Mouse (Mus musculus) heart, embryonic 11.5 days (tissue): Measurements from ENCODE around the gene Atp6v1g1. TPM values are rescaled to one million over a fixed set of nuclear protein-coding genes. Genes with fewer than 3 reads are reported as not detected.

Experiments used
- ATAC-seq: fragments of 200-750 bp; cut with Nextera tagmentation; replicated peaks from 2 replicates; pipeline ENCODE4 v1.8.0; 2017; ENCODE audit warnings: moderate library complexity; ENCODE audit not compliant: insufficient number of reproducible peaks, low FRiP score, low TSS enrichment
- H3K27ac ChIP-seq: fragments of 300-500 bp; sonication (generic); 2 replicates; pipeline ENCODE4 v1.5.1; 2014; ENCODE audit warnings: mild to moderate bottlenecking, low read depth, low read length
- H3K27me3 ChIP-seq: fragments of 300-500 bp; sonication (generic); 2 replicates; pipeline ENCODE4 v1.6.1; 2014; ENCODE audit warnings: mild to moderate bottlenecking, low read length, mixed read lengths; ENCODE audit not compliant: control insufficient read depth, insufficient read depth
- H3K36me3 ChIP-seq: fragments of 300-500 bp; sonication (generic); 2 replicates; pipeline ENCODE4 v1.6.1; 2014; ENCODE audit warnings: mild to moderate bottlenecking, low read length, moderate library complexity, mixed read lengths; ENCODE audit not compliant: control insufficient read depth, insufficient read depth
- H3K4me1 ChIP-seq: fragments of 300-500 bp; sonication (generic); 2 replicates; pipeline ENCODE4 v1.6.1; 2014; ENCODE audit warnings: low read length; ENCODE audit not compliant: control insufficient read depth, insufficient read depth
- H3K4me2 ChIP-seq: fragments of 300-500 bp; sonication (generic); 2 replicates; pipeline ENCODE4 v1.6.1; 2014; ENCODE audit warnings: mild to moderate bottlenecking, moderate library complexity
- H3K4me3 ChIP-seq: fragments of 300-500 bp; sonication (generic); 2 replicates; pipeline ENCODE4 v1.5.1; 2014; ENCODE audit warnings: low read depth, low read length
- H3K9ac ChIP-seq: fragments of 300-500 bp; sonication (generic); 2 replicates; pipeline ENCODE4 v1.6.1; 2014; ENCODE audit warnings: mild to moderate bottlenecking, low read depth, low read length, moderate library complexity
- H3K9me3 ChIP-seq: fragments of 300-500 bp; sonication (generic); replicated peaks from 2 replicates; pipeline ENCODE4 v1.6.1; 2016; ENCODE audit warnings: low read length; ENCODE audit not compliant: control insufficient read depth
- WGBS: fragments of 180-500 bp; shearing (Covaris S2); extraction: QIAGEN DNeasy Blood & Tissue Kit; methylation state at CpG from one replicate; pipeline ENCODE4 v1.1.7; 2014; ENCODE audit not compliant: insufficient replicate concordance; 5-methylcytosine and 5-hydroxymethylcytosine counted together
- polyA plus RNA-seq: library from polyadenylated mRNA; unstranded; fragments of >200 nt; fragmentation: Nextera tagmentation; extraction: Ambion mirVana; gene quantifications from 2 replicates; pipeline ENCODE4 v1.2.1, GENCODE M21; 2014

Gene Atp6v1g1
- polyA plus RNA-seq, 1 experiment from 2014 or later, result 213 TPM

DNA sequence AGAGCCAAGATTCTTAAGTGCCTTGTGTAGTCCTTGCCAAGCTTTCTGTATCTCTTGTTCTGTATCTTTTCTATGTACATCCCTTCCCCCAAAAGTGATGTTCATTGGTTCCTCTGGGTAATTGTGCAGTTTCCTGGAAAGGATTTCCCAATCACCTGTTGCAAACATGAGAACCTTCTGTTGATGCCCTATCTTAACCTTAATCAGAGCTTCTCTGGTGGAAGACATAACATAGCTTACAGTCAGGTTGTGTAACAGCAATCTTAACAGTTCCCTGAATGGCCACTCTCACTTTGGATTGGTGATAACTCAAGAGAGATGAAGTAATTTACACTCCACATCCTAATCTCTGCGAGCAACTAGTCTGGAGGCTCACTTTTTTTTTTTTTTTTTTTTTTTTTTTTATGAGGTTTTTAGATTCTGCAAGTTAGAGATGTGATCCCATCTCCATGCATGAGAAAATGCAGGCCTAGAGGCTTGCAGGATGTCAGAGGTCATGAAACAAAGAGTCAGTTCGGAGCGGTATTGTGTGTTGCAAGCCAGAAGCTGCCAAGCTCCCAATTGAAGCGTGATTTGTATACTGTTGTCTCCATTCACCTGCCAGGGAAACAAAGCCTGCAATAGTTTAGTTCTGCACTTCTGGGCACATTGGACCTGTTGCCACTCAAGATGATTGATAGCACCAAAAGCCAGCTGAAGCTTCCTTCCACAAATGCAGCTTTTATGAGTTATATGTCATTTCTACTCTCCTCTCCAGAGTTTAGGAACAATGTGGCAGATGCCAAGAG lies 9.4 kb downstream of the Atp6v1g1 start:
- no peak overlapping the region for H3K27ac ChIP-seq
- WGBS, result 83% methylated on average over 4 of the region's 4 CpGs
- no peak overlapping the region for H3K4me3 ChIP-seq
- no peak for ATAC-seq
- no peak overlapping the region for H3K4me2 ChIP-seq
- no peaks in the 10 kb centered on the region for H3K27me3 ChIP-seq
- no peak overlapping the region for H3K9ac ChIP-seq
- no peaks in the 10 kb centered on the region for H3K9me3 ChIP-seq
- H3K4me1 ChIP-seq, result peaks cover 20% of the 10 kb centered on the region
- peaks cover 31% of the 10 kb centered on the region for H3K36me3 ChIP-seq

DNA sequence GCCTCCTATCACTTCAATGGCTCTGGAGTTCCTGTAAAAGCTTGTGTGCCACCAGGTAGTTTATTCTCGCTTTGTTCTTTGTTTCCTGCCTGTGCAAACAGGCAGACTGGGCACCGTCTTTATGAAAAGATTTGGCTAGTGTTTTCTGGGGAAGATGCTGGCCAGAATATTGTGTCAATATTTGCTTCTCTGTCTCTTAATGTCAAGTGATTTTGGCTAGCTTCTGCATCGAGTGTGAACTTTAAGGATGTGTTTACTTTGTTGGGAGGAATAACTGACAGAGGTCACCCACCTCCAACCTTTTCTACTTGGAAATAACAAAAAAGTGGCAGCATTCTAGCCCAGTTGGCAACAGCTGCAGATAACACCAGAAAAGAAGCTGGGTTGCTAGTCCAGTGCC lies 10.0 kb downstream of the Atp6v1g1 start:
- peaks cover 26% of the 10 kb centered on the region for H3K36me3 ChIP-seq
- WGBS, result 71% methylated on average over 3 of the region's 3 CpGs
- no peak overlapping the region for H3K9ac ChIP-seq
- no peaks in the 10 kb centered on the region for H3K9me3 ChIP-seq
- H3K4me1 ChIP-seq, result peaks cover 25% of the 10 kb centered on the region
- no peak overlapping the region for H3K4me3 ChIP-seq
- ATAC-seq, result no peak
- H3K27ac ChIP-seq, result no peak overlapping the region
- no peak overlapping the region for H3K4me2 ChIP-seq
- H3K27me3 ChIP-seq, result no peaks in the 10 kb centered on the region

DNA sequence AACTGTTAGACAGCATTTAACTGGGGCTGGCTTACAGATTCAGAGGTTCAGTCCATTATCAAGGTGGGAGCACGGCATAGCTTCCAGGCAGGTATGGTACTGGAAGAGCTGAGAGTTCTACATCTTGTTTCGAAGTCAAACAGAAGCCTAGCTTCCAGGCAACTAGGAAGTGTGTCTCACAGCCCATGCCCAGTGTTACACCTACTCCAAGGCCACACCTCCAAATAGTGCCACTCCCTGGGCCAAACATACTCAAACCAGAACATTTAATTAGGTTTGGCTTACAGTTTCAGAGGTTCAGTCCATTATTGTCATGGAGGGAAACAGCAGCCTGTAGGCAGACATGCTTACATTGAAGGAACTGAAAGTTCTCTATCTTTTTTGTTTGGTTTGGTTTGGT lies 10.5 kb downstream of the Atp6v1g1 start:
- no peaks in the 10 kb centered on the region for H3K27me3 ChIP-seq
- peaks cover 29% of the 10 kb centered on the region for H3K4me1 ChIP-seq
- no peak overlapping the region for H3K9ac ChIP-seq
- H3K4me2 ChIP-seq, result no peak overlapping the region
- no peak overlapping the region for H3K4me3 ChIP-seq
- no peaks in the 10 kb centered on the region for H3K9me3 ChIP-seq
- peaks cover 25% of the 10 kb centered on the region for H3K36me3 ChIP-seq
- H3K27ac ChIP-seq, result no peak overlapping the region
- ATAC-seq, result no peak
- 90% methylated on average over 2 of the region's 2 CpGs for WGBS

DNA sequence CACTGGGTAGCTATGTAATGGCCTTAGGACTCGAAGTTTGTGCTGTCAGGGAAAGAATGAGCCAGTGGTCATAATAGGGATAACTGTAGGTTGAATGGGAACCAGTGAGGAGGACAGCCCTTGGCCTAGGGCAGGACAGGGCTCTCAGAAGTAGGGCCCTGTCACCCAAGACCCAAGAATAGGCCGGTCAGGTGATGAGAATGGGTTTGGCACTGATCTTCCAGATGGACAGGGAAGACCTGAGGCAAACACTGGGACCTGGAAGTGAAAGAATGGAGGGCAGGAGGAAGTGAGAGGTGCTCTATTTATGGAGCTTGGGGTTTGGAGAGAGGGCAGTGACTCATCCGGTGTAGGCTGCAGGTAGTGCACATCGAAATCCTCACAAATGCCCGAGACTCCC lies 12.1 kb downstream of the Atp6v1g1 start:
- no peak overlapping the region for H3K27ac ChIP-seq
- no peak for ATAC-seq
- WGBS, result 64% methylated on average over 5 of the region's 5 CpGs
- peak overlapping the region; percentile 37 for H3K4me2 ChIP-seq
- peaks cover 31% of the 10 kb centered on the region for H3K4me1 ChIP-seq
- H3K36me3 ChIP-seq, result peaks cover 20% of the 10 kb centered on the region
- no peak overlapping the region for H3K9ac ChIP-seq
- no peak overlapping the region for H3K4me3 ChIP-seq
- H3K27me3 ChIP-seq, result no peaks in the 10 kb centered on the region
- no peaks in the 10 kb centered on the region for H3K9me3 ChIP-seq

DNA sequence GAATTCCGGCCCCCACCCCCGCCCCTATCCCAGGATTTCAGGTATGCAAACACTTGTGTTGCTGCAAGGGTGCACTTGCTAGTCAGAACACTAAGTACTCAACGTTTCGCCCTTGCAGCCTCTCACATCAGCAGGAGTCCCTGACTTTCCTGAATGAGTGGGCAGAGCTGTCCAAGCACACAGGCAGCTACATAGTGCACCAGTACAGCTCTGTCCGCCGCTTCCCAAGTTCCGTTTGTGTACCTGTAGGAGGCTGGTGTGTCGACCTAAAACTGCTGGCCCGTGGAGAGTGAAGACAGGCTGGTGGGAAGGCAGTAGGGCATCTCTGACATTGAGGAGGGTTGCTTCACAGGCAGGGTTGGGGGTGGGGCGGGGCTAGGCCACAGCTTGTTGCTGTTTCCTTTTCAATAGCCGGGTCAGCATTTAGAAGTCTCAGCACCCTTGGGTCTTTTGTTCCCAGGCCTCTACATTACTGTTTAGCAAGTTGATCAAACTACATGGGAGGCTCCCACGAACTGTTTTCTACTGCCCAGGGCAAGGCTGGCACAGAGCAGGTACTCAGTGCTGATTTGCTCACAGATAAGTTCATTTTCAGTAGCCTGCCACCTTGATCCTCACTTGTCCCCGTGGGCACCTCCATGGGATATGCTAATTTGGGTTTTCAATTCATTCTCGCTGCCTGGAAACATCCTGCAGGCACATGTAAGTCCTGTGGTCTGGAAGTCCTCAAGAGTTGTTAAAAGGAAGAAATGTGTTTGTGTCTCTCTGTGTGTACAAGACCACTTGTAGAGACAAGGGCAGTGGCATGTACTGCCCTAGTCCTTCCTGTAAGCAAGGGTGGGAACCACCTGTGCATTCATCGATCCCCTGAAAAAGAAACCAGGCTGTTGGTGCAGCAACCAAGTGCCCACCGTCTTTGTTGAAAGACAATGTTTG lies 12.8 kb downstream of the Atp6v1g1 start:
- H3K4me1 ChIP-seq, result peaks cover 34% of the 10 kb centered on the region
- H3K4me2 ChIP-seq, result peak overlapping the region; percentile 74
- no peaks in the 10 kb centered on the region for H3K9me3 ChIP-seq
- ATAC-seq, result no peak
- H3K36me3 ChIP-seq, result peaks cover 12% of the 10 kb centered on the region
- 0 out of 2 replicates have a peak overlapping the region, but pooled peaks have one; percentile 77 for H3K9ac ChIP-seq
- H3K27ac ChIP-seq, result no peak overlapping the region
- no peak overlapping the region for H3K4me3 ChIP-seq
- 24% methylated on average over 16 of the region's 16 CpGs for WGBS
- H3K27me3 ChIP-seq, result no peaks in the 10 kb centered on the region

DNA sequence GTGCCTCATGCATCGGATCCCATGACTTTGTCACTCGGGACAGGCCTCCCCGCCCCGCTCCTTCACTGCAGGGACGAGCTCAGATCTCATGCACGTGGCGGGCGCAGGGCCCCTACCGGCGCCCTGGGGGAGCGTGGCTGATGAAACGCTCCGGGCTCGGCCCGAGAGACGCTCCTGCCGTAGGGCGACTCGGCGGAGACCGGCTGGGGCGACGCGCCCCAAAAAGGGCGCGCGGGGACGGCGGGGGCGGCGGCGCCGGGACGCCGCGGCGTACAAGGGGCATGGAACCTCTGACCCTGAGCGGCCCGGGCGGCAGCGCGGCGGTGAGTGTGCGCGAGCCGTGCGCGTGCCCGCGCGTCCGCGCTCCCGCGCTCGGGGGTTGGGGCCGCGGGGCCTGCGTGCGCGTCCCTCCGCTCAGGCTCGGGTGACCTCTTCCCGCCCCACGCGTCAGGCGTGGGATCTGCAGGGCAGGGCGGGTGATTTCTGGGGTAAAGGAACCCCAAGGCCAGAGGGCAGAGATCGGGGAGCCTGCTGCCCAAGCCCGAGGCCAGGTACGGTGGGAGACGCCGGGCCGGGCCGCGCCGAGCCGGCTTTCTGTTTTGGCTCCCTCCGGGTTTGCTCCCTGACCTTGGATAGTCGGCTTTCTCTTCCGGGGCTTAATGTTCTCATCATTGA lies 14.0 kb downstream of the Atp6v1g1 start, which contains the start of gene Tmem268:
Gene Tmem268 (plus strand): TSS at position 375 of the 675 bp plus-strand sequence.
- peak; percentile 70 for ATAC-seq
- under 1% methylated on average over 59 of the region's 81 CpGs for WGBS

DNA sequence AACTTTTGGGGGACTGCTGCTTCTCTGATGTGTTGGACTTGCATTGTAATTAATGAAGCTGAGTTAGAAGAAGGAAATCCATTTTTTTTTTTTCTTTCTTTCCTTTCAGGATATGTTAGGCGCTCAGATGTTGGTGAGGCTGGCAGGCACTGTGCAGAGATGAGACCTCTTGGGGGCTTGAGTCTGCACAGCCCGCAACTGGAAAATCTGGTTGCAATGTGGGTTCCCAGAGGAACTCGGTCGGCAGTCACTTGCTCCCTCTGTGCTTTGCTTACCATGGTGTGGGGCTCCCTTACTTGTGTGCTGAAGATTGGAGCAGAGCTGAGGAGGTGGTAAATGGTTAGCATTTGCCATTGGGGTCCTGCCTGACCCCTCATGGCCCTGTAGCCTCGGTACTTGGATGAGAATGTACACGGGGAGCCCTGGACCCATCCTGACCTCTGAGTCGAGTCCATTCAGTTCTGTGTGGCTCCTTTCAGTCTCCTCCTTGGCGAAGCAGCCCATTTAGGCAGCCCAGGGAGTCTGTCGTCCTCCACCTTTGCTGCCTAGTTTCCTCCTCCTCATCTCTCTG lies 14.6 kb downstream of the Atp6v1g1 start:
- H3K27me3 ChIP-seq, result no peaks in the 10 kb centered on the region
- no peak for ATAC-seq
- no peaks in the 10 kb centered on the region for H3K9me3 ChIP-seq
- H3K4me3 ChIP-seq, result peak overlapping the region; percentile 64
- 47% methylated on average over 9 of the region's 9 CpGs for WGBS
- peaks cover 35% of the 10 kb centered on the region for H3K4me1 ChIP-seq
- no peak overlapping the region for H3K27ac ChIP-seq
- H3K4me2 ChIP-seq, result peak overlapping the region; percentile 74
- peak overlapping the region; percentile 77 for H3K9ac ChIP-seq
- H3K36me3 ChIP-seq, result peaks cover 4% of the 10 kb centered on the region; the same call in 1 of the 2 replicates

More for the DNA sequence above, 14.0 kb downstream of the Atp6v1g1 start, which contains the start of gene Tmem268:
- Histone ChIP-seq H3K36me3 (peaks cover 8% of the 10 kb centered on the region; the same call in 1 of the 2 replicates), H3K4me3 (peak within 1 kb of the TSS; percentile 64), H3K27ac (peak within 1 kb of the TSS; percentile 25), H3K9me3 (no peaks in the 10 kb centered on the region), H3K9ac (peak within 1 kb of the TSS; percentile 77), H3K4me2 (peak within 1 kb of the TSS; percentile 74), H3K27me3 (no peaks in the 10 kb centered on the region), H3K4me1 (peaks cover 35% of the 10 kb centered on the region)

DNA sequence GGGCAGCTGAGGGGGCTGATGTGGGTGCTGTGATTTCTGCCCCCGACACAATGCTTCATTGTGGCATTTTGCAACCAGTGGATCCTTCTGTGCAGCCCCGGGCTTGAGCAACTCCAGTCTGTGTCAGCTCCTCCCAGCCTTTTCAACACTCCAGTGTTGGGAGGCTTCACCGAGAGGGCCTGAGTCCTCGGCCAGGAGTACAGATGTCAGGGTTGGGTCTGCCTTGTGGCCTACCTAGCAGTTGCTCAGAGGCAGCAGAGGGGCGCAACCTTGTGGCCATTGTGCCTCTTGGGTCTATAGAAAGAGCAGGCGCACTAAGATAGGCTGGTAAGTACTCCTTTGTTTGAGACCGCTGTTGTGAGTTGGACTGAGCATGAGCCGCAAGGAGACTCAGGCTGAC lies 15.5 kb downstream of the Atp6v1g1 start:
- Histone ChIP-seq H3K9ac (no peak overlapping the region; the same call in 1 of the 2 replicates), H3K27ac (no peak overlapping the region; the same call in 1 of the 2 replicates), H3K4me2 (no peak overlapping the region; the same call in 1 of the 2 replicates), H3K36me3 (peaks cover 1% of the 10 kb centered on the region; the same call in 1 of the 2 replicates), H3K4me3 (no peak overlapping the region), H3K9me3 (no peaks in the 10 kb centered on the region), H3K4me1 (peaks cover 35% of the 10 kb centered on the region), H3K27me3 (no peaks in the 10 kb centered on the region; the same call in 1 of the 2 replicates)
- no peak for ATAC-seq
- 56% methylated on average over 8 of the region's 8 CpGs for WGBS
